Mouse (Mus musculus) liver, embryonic 14.5 days (tissue): ENCODE data around the gene St6galnac4. TPM values are rescaled to one million over a fixed set of nuclear protein-coding genes. Genes with fewer than 3 reads are reported as not detected.

ENCODE experiments used
- ATAC-seq: fragments of 200-750 bp; cut with Nextera tagmentation; 2 replicates; pipeline ENCODE4 v1.8.0; 2017; ENCODE audit warnings: moderate number of reproducible peaks, mild to moderate bottlenecking, moderate library complexity; ENCODE audit not compliant: insufficient read depth
- DNase-seq, 3 experiments: peaks; one replicate each; pipeline ENCODE4 v3.0.0-alpha.2; 2012 to 2013; ENCODE audit warnings: low read depth in 3 of 3, low spot score in 3 of 3
- H3K27ac ChIP-seq: fragments of 300-500 bp; sonication (generic); 2 replicates; pipeline ENCODE4 v1.5.1; 2014; ENCODE audit warnings: moderate library complexity, mild to moderate bottlenecking, control low read depth, inconsistent platforms
- H3K27me3 ChIP-seq: fragments of 300-500 bp; sonication (generic); 2 replicates; pipeline ENCODE4 v1.6.1; 2014; ENCODE audit warnings: mild to moderate bottlenecking, low read length, moderate library complexity; ENCODE audit not compliant: control insufficient read depth, insufficient read depth
- H3K36me3 ChIP-seq: fragments of 300-500 bp; sonication (generic); replicated peaks from 2 replicates; pipeline ENCODE4 v1.6.1; 2014; ENCODE audit warnings: low read depth; ENCODE audit not compliant: control insufficient read depth, insufficient read depth
- H3K4me1 ChIP-seq, 2 experiments: fragments of 200-500 bp in 1 of 2; fragments of 300-500 bp in 1 of 2; sonication (generic) in 1 of 2; replicated peaks; 2 replicates each; pipeline ENCODE4 v1.6.1; 2012 to 2014; ENCODE audit warnings: antibody characterized with exemption in 1 of 2, inconsistent platforms in 1 of 2, low read length in 1 of 2; ENCODE audit not compliant: control insufficient read depth in 2 of 2, insufficient read depth in 2 of 2
- H3K4me2 ChIP-seq: fragments of 300-500 bp; sonication (generic); 2 replicates; pipeline ENCODE4 v1.6.1; 2014; ENCODE audit warnings: low read depth, mild to moderate bottlenecking, control low read depth, moderate library complexity
- H3K4me3 ChIP-seq, 2 experiments: fragments of 200-500 bp in 1 of 2; fragments of 300-500 bp in 1 of 2; sonication (generic) in 1 of 2; 2 replicates each; pipeline ENCODE4 v1.5.1; 2012 to 2014; ENCODE audit warnings: low read depth in 2 of 2, low read length in 2 of 2, mild to moderate bottlenecking in 2 of 2, control low read depth in 1 of 2, inconsistent platforms in 1 of 2, moderate library complexity in 1 of 2; ENCODE audit not compliant: insufficient read depth in 1 of 2
- H3K9ac ChIP-seq: fragments of 300-500 bp; sonication (generic); replicated peaks from 2 replicates; pipeline ENCODE4 v1.6.1; 2014; ENCODE audit warnings: mild to moderate bottlenecking, control low read depth, moderate library complexity
- H3K9me3 ChIP-seq: fragments of 300-500 bp; sonication (generic); 2 replicates; pipeline ENCODE4 v1.6.1; 2016; ENCODE audit warnings: low read length, mixed read lengths; ENCODE audit not compliant: control insufficient read depth
- CTCF ChIP-seq: IDR thresholded peaks from 2 replicates; pipeline ENCODE4 v1.5.1; 2016; ENCODE audit warnings: antibody characterized with exemption, low read depth, control low read depth
- EP300 ChIP-seq: IDR thresholded peaks from 2 replicates; pipeline ENCODE4 v1.6.1; 2016; ENCODE audit warnings: antibody characterized with exemption, low read depth
- WGBS: fragments of 180-500 bp; shearing (Covaris S2); extraction: QIAGEN DNeasy Blood & Tissue Kit; methylation state at CpG from one replicate; pipeline ENCODE4 v1.1.7; 2014; ENCODE audit not compliant: insufficient replicate concordance; 5-methylcytosine and 5-hydroxymethylcytosine counted together
- polyA plus RNA-seq, 2 experiments: library from polyadenylated mRNA; depleted of rRNA in 1 of 2; stranded (reverse) in 1 of 2; unstranded in 1 of 2; fragments of >200 nt; fragmentation: Nextera tagmentation in 1 of 2; extraction: Ambion mirVana in 1 of 2; gene quantifications; 2 replicates each; pipeline versions ENCODE4 v1.2.1 to v1.2.3; 2012 to 2014

The St6galnac4 gene
- polyA plus RNA-seq, 2 experiments, result 5.4 to 6.2 TPM

GRCm38 (mm10) chr2:32590224-32590623 lies 3.3 kb downstream of the St6galnac4 start:
- Histone ChIP-seq H3K4me3 (no peak overlapping the region), H3K27me3 (no peaks in the 10 kb centered on the region), H3K36me3 (no peaks in the 10 kb centered on the region), H3K4me1 (peaks cover 0 to 17% of the 10 kb centered on the region in 2 experiments; a peak in 2 of 4 replicates), H3K4me2 (no peak overlapping the region), H3K27ac (no peak overlapping the region), H3K9me3 (no peaks in the 10 kb centered on the region), H3K9ac (no peak overlapping the region)
- ATAC-seq (no peak), DNase-seq (no peak)
- 79% methylated on average over 10 of the region's 10 CpGs for WGBS
- TF ChIP-seq CTCF (no peak), EP300 (no peak)

- Histone ChIP-seq H3K27me3 (no peaks in the 10 kb centered on the region), H3K4me1 (peaks cover 0 to 16% of the 10 kb centered on the region in 2 experiments; a peak in 2 of 4 replicates), H3K27ac (no peak overlapping the region), H3K4me3 (no peak overlapping the region), H3K4me2 (no peak overlapping the region), H3K9me3 (no peaks in the 10 kb centered on the region), H3K9ac (no peak overlapping the region), H3K36me3 (no peaks in the 10 kb centered on the region)
- ATAC-seq (no peak), DNase-seq (no peak)
- 65% methylated on average over 6 of the region's 6 CpGs for WGBS
- TF ChIP-seq EP300, result no peak
- TF ChIP-seq CTCF, result no peak
These were observed 4.4 kb downstream of the St6galnac4 start for GRCm38 (mm10) chr2:32591249-32591648.

- Histone ChIP-seq H3K9me3 (no peaks in the 10 kb centered on the region), H3K4me1 (peaks cover 0 to 4% of the 10 kb centered on the region in 2 experiments; a peak in 3 of 4 replicates), H3K27me3 (no peaks in the 10 kb centered on the region), H3K36me3 (no peaks in the 10 kb centered on the region), H3K4me2 (no peak overlapping the region), H3K9ac (no peak overlapping the region), H3K27ac (no peak overlapping the region), H3K4me3 (no peak overlapping the region)
- ATAC-seq (no peak), DNase-seq (no peak)
- TF ChIP-seq EP300, result no peak
- no peak for TF ChIP-seq CTCF
- WGBS, result 87% methylated on average over 13 of the region's 13 CpGs
These were observed 9.8 kb downstream of the St6galnac4 start for GRCm38 (mm10) chr2:32596725-32597124.

- Histone ChIP-seq H3K4me3 (no peak overlapping the region), H3K27ac (no peak overlapping the region), H3K36me3 (no peaks in the 10 kb centered on the region), H3K4me1 (peaks cover 3 to 9% of the 10 kb centered on the region in 2 experiments), H3K9me3 (no peaks in the 10 kb centered on the region), H3K9ac (no peak overlapping the region), H3K27me3 (no peaks in the 10 kb centered on the region), H3K4me2 (no peak overlapping the region)
- DNase-seq (no peak), ATAC-seq (no peak)
- TF ChIP-seq CTCF (no peak), EP300 (no peak)
- 75% methylated on average over 5 of the region's 5 CpGs for WGBS
These were observed 10.4 kb downstream of the St6galnac4 start for GRCm38 (mm10) chr2:32597248-32597647.

- TF ChIP-seq CTCF (no peak), EP300 (no peak)
- Histone ChIP-seq H3K4me1 (peaks cover 8 to 13% of the 10 kb centered on the region in 2 experiments), H3K9me3 (no peaks in the 10 kb centered on the region), H3K27me3 (no peaks in the 10 kb centered on the region), H3K36me3 (no peaks in the 10 kb centered on the region), H3K4me2 (no peak overlapping the region), H3K4me3 (no peak overlapping the region), H3K27ac (no peak overlapping the region), H3K9ac (no peak overlapping the region)
- WGBS, result 74% methylated on average over 5 of the region's 5 CpGs
- DNase-seq (no peak), ATAC-seq (no peak)
These were observed 10.8 kb downstream of the St6galnac4 start for GRCm38 (mm10) chr2:32597699-32598098.
